Mouse (Mus musculus): ENCODE data around the gene Faf2. TPM values are rescaled to one million over a fixed set of nuclear protein-coding genes. Genes with fewer than 3 reads are reported as not detected.

Gene Faf2
- total RNA-seq, 4 experiments from 2014 or later, result 11.6 to 12.1 (median 11.9) TPM

- no peak for DNase-seq (ENCODE audit: low spot score in 2 of 2)
These were observed 58.7 kb downstream of the Faf2 start for GRCm38 (mm10) chr13:54680184-54680853.

- DNase-seq (ENCODE audit: low spot score in 2 of 2), result no peak
These were observed 59.7 kb downstream of the Faf2 start for GRCm38 (mm10) chr13:54681291-54681690.

- no peak for DNase-seq (ENCODE audit: low spot score in 2 of 2)
These were observed 61.7 kb downstream of the Faf2 start for GRCm38 (mm10) chr13:54683301-54683700.

GRCm38 (mm10) chr13:54684140-54684896 is 62.7 kb downstream of the Faf2 start:
- no peak for DNase-seq (ENCODE audit: low spot score in 2 of 2)

GRCm38 (mm10) chr13:54685174-54685573 is 63.6 kb downstream of the Faf2 start:
- DNase-seq (ENCODE audit: low spot score in 2 of 2), result no peak

- no peak for DNase-seq (ENCODE audit: low spot score in 2 of 2)
These were observed 64.8 kb downstream of the Faf2 start for GRCm38 (mm10) chr13:54686139-54687053.

- peak in 1 of 2 experiments; percentile 52 for DNase-seq (ENCODE audit: low spot score in 2 of 2)
These were observed 65.5 kb downstream of the Faf2 start for GRCm38 (mm10) chr13:54687096-54687495.

- DNase-seq (ENCODE audit: low spot score in 2 of 2), result peak; percentile 98 to 99
These were observed 66.2 kb downstream of the Faf2 start for GRCm38 (mm10) chr13:54687575-54688424.

GRCm38 (mm10) chr13:54690151-54690740 is 68.7 kb downstream of the Faf2 start:
- no peak for DNase-seq (ENCODE audit: low spot score in 2 of 2)

GRCm38 (mm10) chr13:54691737-54692136 is 70.2 kb downstream of the Faf2 start:
- no peak for DNase-seq (ENCODE audit: low spot score in 2 of 2)

- DNase-seq (ENCODE audit: low spot score in 2 of 2), result no peak
These were observed 71.3 kb downstream of the Faf2 start for GRCm38 (mm10) chr13:54692711-54693557.

- DNase-seq (ENCODE audit: low spot score in 2 of 2), result peak; percentile 98 to 99
These were observed 72.2 kb downstream of the Faf2 start, which contains the start of gene Rnf44 for GRCm38 (mm10) chr13:54693558-54694347. TSS of gene Rnf44 (minus strand) at chr13:54693907.

- peak; percentile 83 to 84 for DNase-seq (ENCODE audit: low spot score in 2 of 2)
These were observed 72.9 kb downstream of the Faf2 start for GRCm38 (mm10) chr13:54694348-54695060.

- DNase-seq (ENCODE audit: low spot score in 2 of 2), result no peak
These were observed 74.1 kb downstream of the Faf2 start for GRCm38 (mm10) chr13:54695479-54696230.

- no peak for DNase-seq (ENCODE audit: low spot score in 2 of 2)
These were observed 79.7 kb downstream of the Faf2 start, which contains the start of gene Cdhr2 for GRCm38 (mm10) chr13:54701243-54701642. TSS of gene Cdhr2 (plus strand) at chr13:54701461.

GRCm38 (mm10) chr13:54702507-54702906 is 80.9 kb downstream of the Faf2 start:
- no peak for DNase-seq (ENCODE audit: low spot score in 2 of 2)

- DNase-seq (ENCODE audit: low spot score in 2 of 2), result no peak
These were observed 83.3 kb downstream of the Faf2 start for GRCm38 (mm10) chr13:54704890-54705289.
